Mouse (Mus musculus) gastrocnemius, adult 18-20 months (tissue): Measurements from ENCODE around the gene Ddc. TPM values are rescaled to one million over a fixed set of nuclear protein-coding genes. Genes with fewer than 3 reads are reported as not detected.

Source experiments
- DNase-seq: peaks from one replicate; pipeline ENCODE4 v3.0.0; 2021; ENCODE audit warnings: low spot score
- total RNA-seq, 2 experiments: library from RNA; stranded (reverse); gene quantifications; 2 replicates each; pipeline ENCODE4 v1.2.3; 2021

Ddc gene
- total RNA-seq, 2 experiments from 2014 or later = 0.66 to 0.71 TPM

- DNase-seq = peak; percentile 47
Measured at GRCm38 (mm10) chr11:11825670-11826069, 72.3 kb downstream of the Ddc start.

- DNase-seq = no peak
Measured at GRCm38 (mm10) chr11:11824970-11825635, 72.8 kb downstream of the Ddc start.

GRCm38 (mm10) chr11:11823980-11824911 lies 73.7 kb downstream of the Ddc start:
- no peak for DNase-seq

- no peak for DNase-seq
Measured at GRCm38 (mm10) chr11:11822181-11823095, 75.5 kb downstream of the Ddc start.

- no peak for DNase-seq
Measured at GRCm38 (mm10) chr11:11821387-11821975, 76.5 kb downstream of the Ddc start.

GRCm38 (mm10) chr11:11820737-11821136 lies 77.2 kb downstream of the Ddc start:
- peak; percentile 23 for DNase-seq

GRCm38 (mm10) chr11:11820251-11820650 lies 77.7 kb downstream of the Ddc start:
- DNase-seq = peak; percentile 93

- DNase-seq = no peak
Measured at GRCm38 (mm10) chr11:11819206-11819605, 78.7 kb downstream of the Ddc start.

- peak; percentile 88 for DNase-seq
Measured at GRCm38 (mm10) chr11:11818797-11819196, 79.1 kb downstream of the Ddc start.

GRCm38 (mm10) chr11:11815737-11816136 lies 82.2 kb downstream of the Ddc start:
- DNase-seq = no peak

- peak; percentile 79 for DNase-seq
Measured at GRCm38 (mm10) chr11:11811906-11812480, 86.0 kb downstream of the Ddc start.

GRCm38 (mm10) chr11:11809404-11810175 lies 88.4 kb downstream of the Ddc start:
- DNase-seq = no peak

GRCm38 (mm10) chr11:11808820-11809403 lies 89.0 kb downstream of the Ddc start, which contains the start of gene Fignl1:
Gene Fignl1, minus strand, starts transcription at chr11:11808962.
- peak; percentile 95 for DNase-seq

GRCm38 (mm10) chr11:11808035-11808819 lies 89.7 kb downstream of the Ddc start:
- no peak for DNase-seq

- no peak for DNase-seq
Measured at GRCm38 (mm10) chr11:11805951-11806350, 92.0 kb downstream of the Ddc start.

GRCm38 (mm10) chr11:11804421-11804820 lies 93.5 kb downstream of the Ddc start:
- no peak for DNase-seq

- no peak for DNase-seq
Measured at GRCm38 (mm10) chr11:11801067-11801466, 96.9 kb downstream of the Ddc start.

- no peak for DNase-seq
Measured at GRCm38 (mm10) chr11:11800304-11800703, 97.6 kb downstream of the Ddc start.

GRCm38 (mm10) chr11:11798690-11799089 lies 99.3 kb downstream of the Ddc start:
- no peak for DNase-seq
